Mouse (Mus musculus): Measurements from ENCODE around the gene Il1b. TPM values are rescaled to one million over a fixed set of nuclear protein-coding genes. Genes with fewer than 3 reads are reported as not detected.

The Il1b gene
- polyA plus RNA-seq (2015; fragmentation: Nextera tagmentation; extraction: Ambion mirVana) = 0.33 and 0.35 TPM in 2 replicates

GRCm38 (mm10) chr2:129371039-129371438, at the start of gene Il1b:
Gene Il1b, minus strand, starts transcription at chr2:129371139.
- Histone ChIP-seq H3K9me3 (ENCODE audit: control insufficient read depth) (no peaks in the 10 kb centered on the region), H3K4me2 (replicated peaks; ENCODE audit: low read depth) (no peak within 1 kb of the TSS), H3K4me1 (replicated peaks; ENCODE audit: control insufficient read depth, insufficient read depth, low read length) (no peaks in the 10 kb centered on the region), H3K4me3 (ENCODE audit: low read depth, low read length) (no peak within 1 kb of the TSS), H3K27me3 (replicated peaks; ENCODE audit: control insufficient read depth, insufficient read depth, low read length) (no peaks in the 10 kb centered on the region), H3K36me3 (ENCODE audit: control insufficient read depth, insufficient read depth) (no peaks in the 10 kb centered on the region), H3K9ac (ENCODE audit: low read depth, low read length) (no peak within 1 kb of the TSS), H3K27ac (ENCODE audit: low read depth, low read length) (no peak within 1 kb of the TSS)
- no peak for TF ChIP-seq CTCF (IDR thresholded peaks at IDR 0.05; ENCODE audit: low read depth)
- ATAC-seq = no peak
- 73% methylated on average over 3 of the region's 3 CpGs for WGBS

- TF ChIP-seq CTCF (IDR thresholded peaks at IDR 0.05; ENCODE audit: low read depth) = no peak
- H3K4me3 ChIP-seq (ENCODE audit: low read depth, low read length) = no peak overlapping the region
- H3K4me2 ChIP-seq (replicated peaks; ENCODE audit: low read depth) = no peak overlapping the region
- no peaks in the 10 kb centered on the region for H3K36me3 ChIP-seq (ENCODE audit: control insufficient read depth, insufficient read depth)
- H3K27me3 ChIP-seq (replicated peaks; ENCODE audit: control insufficient read depth, insufficient read depth, low read length) = no peaks in the 10 kb centered on the region; the same call in 1 of the 2 replicates
- H3K9me3 ChIP-seq (ENCODE audit: control insufficient read depth) = no peaks in the 10 kb centered on the region
- 84% methylated on average over 3 of the region's 3 CpGs for WGBS
- ATAC-seq = no peak
- no peak overlapping the region for H3K9ac ChIP-seq (ENCODE audit: low read depth, low read length)
- H3K4me1 ChIP-seq (replicated peaks; ENCODE audit: control insufficient read depth, insufficient read depth, low read length) = no peaks in the 10 kb centered on the region
- no peak overlapping the region for H3K27ac ChIP-seq (ENCODE audit: low read depth, low read length)
Measured at GRCm38 (mm10) chr2:129419361-129419880, 48.5 kb upstream of the Il1b start.

GRCm38 (mm10) chr2:129414593-129414992, 43.7 kb upstream of the Il1b start:
- 72% methylated on average over 3 of the region's 3 CpGs for WGBS
- H3K27me3 ChIP-seq (replicated peaks; ENCODE audit: control insufficient read depth, insufficient read depth, low read length) = no peaks in the 10 kb centered on the region; the same call in 1 of the 2 replicates
- no peak overlapping the region for H3K4me3 ChIP-seq (ENCODE audit: low read depth, low read length)
- TF ChIP-seq CTCF (IDR thresholded peaks at IDR 0.05; ENCODE audit: low read depth) = no peak
- no peaks in the 10 kb centered on the region for H3K36me3 ChIP-seq (ENCODE audit: control insufficient read depth, insufficient read depth)
- ATAC-seq = no peak
- no peak overlapping the region for H3K9ac ChIP-seq (ENCODE audit: low read depth, low read length)
- H3K4me1 ChIP-seq (replicated peaks; ENCODE audit: control insufficient read depth, insufficient read depth, low read length) = no peaks in the 10 kb centered on the region
- H3K27ac ChIP-seq (ENCODE audit: low read depth, low read length) = no peak overlapping the region
- H3K4me2 ChIP-seq (replicated peaks; ENCODE audit: low read depth) = no peak overlapping the region
- no peaks in the 10 kb centered on the region for H3K9me3 ChIP-seq (ENCODE audit: control insufficient read depth)

GRCm38 (mm10) chr2:129413488-129413887, 42.5 kb upstream of the Il1b start:
- no peaks in the 10 kb centered on the region for H3K4me1 ChIP-seq (replicated peaks; ENCODE audit: control insufficient read depth, insufficient read depth, low read length)
- H3K9me3 ChIP-seq (ENCODE audit: control insufficient read depth) = no peaks in the 10 kb centered on the region
- no peak overlapping the region for H3K4me2 ChIP-seq (replicated peaks; ENCODE audit: low read depth)
- 36% methylated on average over 6 of the region's 6 CpGs for WGBS
- H3K36me3 ChIP-seq (ENCODE audit: control insufficient read depth, insufficient read depth) = no peaks in the 10 kb centered on the region
- no peak overlapping the region for H3K4me3 ChIP-seq (ENCODE audit: low read depth, low read length)
- H3K27me3 ChIP-seq (replicated peaks; ENCODE audit: control insufficient read depth, insufficient read depth, low read length) = no peaks in the 10 kb centered on the region; the same call in 1 of the 2 replicates
- TF ChIP-seq CTCF (IDR thresholded peaks at IDR 0.05; ENCODE audit: low read depth) = peak; percentile 32; the same call in 1 of the 2 replicates
- H3K27ac ChIP-seq (ENCODE audit: low read depth, low read length) = no peak overlapping the region
- no peak overlapping the region for H3K9ac ChIP-seq (ENCODE audit: low read depth, low read length)
- ATAC-seq = peak; percentile 59

GRCm38 (mm10) chr2:129411651-129412050, 40.7 kb upstream of the Il1b start:
- no peak for TF ChIP-seq CTCF (IDR thresholded peaks at IDR 0.05; ENCODE audit: low read depth)
- no peak for ATAC-seq
- Histone ChIP-seq H3K4me2 (replicated peaks; ENCODE audit: low read depth) (no peak overlapping the region), H3K4me1 (replicated peaks; ENCODE audit: control insufficient read depth, insufficient read depth, low read length) (no peaks in the 10 kb centered on the region), H3K27me3 (replicated peaks; ENCODE audit: control insufficient read depth, insufficient read depth, low read length) (no peaks in the 10 kb centered on the region; the same call in 1 of the 2 replicates), H3K9me3 (ENCODE audit: control insufficient read depth) (no peaks in the 10 kb centered on the region), H3K27ac (ENCODE audit: low read depth, low read length) (no peak overlapping the region), H3K36me3 (ENCODE audit: control insufficient read depth, insufficient read depth) (no peaks in the 10 kb centered on the region), H3K4me3 (ENCODE audit: low read depth, low read length) (no peak overlapping the region), H3K9ac (ENCODE audit: low read depth, low read length) (no peak overlapping the region)
- WGBS = 64% methylated on average over 3 of the region's 3 CpGs

- Histone ChIP-seq H3K27me3 (replicated peaks; ENCODE audit: control insufficient read depth, insufficient read depth, low read length) (no peaks in the 10 kb centered on the region; the same call in 1 of the 2 replicates), H3K4me2 (replicated peaks; ENCODE audit: low read depth) (no peak overlapping the region), H3K36me3 (ENCODE audit: control insufficient read depth, insufficient read depth) (no peaks in the 10 kb centered on the region)
Measured at GRCm38 (mm10) chr2:129410344-129410743, 39.4 kb upstream of the Il1b start.

More at GRCm38 (mm10) chr2:129410344-129410743, 39.4 kb upstream of the Il1b start:
- Histone ChIP-seq H3K9ac (ENCODE audit: low read depth, low read length) (no peak overlapping the region), H3K27ac (ENCODE audit: low read depth, low read length) (no peak overlapping the region), H3K4me3 (ENCODE audit: low read depth, low read length) (no peak overlapping the region), H3K4me1 (replicated peaks; ENCODE audit: control insufficient read depth, insufficient read depth, low read length) (no peaks in the 10 kb centered on the region), H3K9me3 (ENCODE audit: control insufficient read depth) (no peaks in the 10 kb centered on the region)
- WGBS = 91% methylated on average over 7 of the region's 7 CpGs
- TF ChIP-seq CTCF (IDR thresholded peaks at IDR 0.05; ENCODE audit: low read depth) = no peak
- no peak for ATAC-seq
